Mouse (Mus musculus) heart, embryonic 12.5 days (tissue): ENCODE data around the gene Kbtbd13. TPM values are rescaled to one million over a fixed set of nuclear protein-coding genes. Genes with fewer than 3 reads are reported as not detected.
A peak's percentile ranks its signal among the peaks of the same experiment; 100 is the strongest.

Source experiments
- ATAC-seq: fragments of 200-750 bp; cut with Nextera tagmentation; 2 replicates; pipeline ENCODE4 v1.8.0; 2017; ENCODE audit warnings: moderate TSS enrichment, moderate library complexity; ENCODE audit not compliant: insufficient number of reproducible peaks, low FRiP score
- H3K27ac ChIP-seq: fragments of 300-500 bp; sonication (generic); 2 replicates; pipeline ENCODE4 v1.5.1; 2016; ENCODE audit warnings: mild to moderate bottlenecking, moderate library complexity; ENCODE audit not compliant: poor library complexity, severe bottlenecking
- H3K27me3 ChIP-seq: fragments of 300-500 bp; sonication (generic); replicated peaks from 2 replicates; pipeline ENCODE4 v1.6.1; 2016; ENCODE audit warnings: mild to moderate bottlenecking, moderate library complexity
- H3K36me3 ChIP-seq: fragments of 300-500 bp; sonication (generic); 2 replicates; pipeline ENCODE4 v1.6.1; 2016; ENCODE audit warnings: mild to moderate bottlenecking, moderate library complexity
- H3K4me1 ChIP-seq: fragments of 300-500 bp; sonication (generic); replicated peaks from 2 replicates; pipeline ENCODE4 v1.6.1; 2016; ENCODE audit warnings: mild to moderate bottlenecking
- H3K4me2 ChIP-seq: fragments of 300-500 bp; sonication (generic); 2 replicates; pipeline ENCODE4 v1.6.1; 2016; ENCODE audit warnings: mild to moderate bottlenecking, moderate library complexity
- H3K4me3 ChIP-seq: fragments of 300-500 bp; sonication (generic); 2 replicates; pipeline ENCODE4 v1.5.1; 2016; ENCODE audit warnings: mild to moderate bottlenecking
- H3K9ac ChIP-seq: fragments of 300-500 bp; sonication (generic); 2 replicates; pipeline ENCODE4 v1.6.1; 2016; ENCODE audit warnings: mild to moderate bottlenecking, moderate library complexity
- H3K9me3 ChIP-seq: fragments of 300-500 bp; sonication (generic); replicated peaks from 2 replicates; pipeline ENCODE4 v1.6.1; 2016; ENCODE audit warnings: mild to moderate bottlenecking, moderate library complexity
- WGBS: fragments of 180-500 bp; shearing (Covaris S2); methylation state at CpG from one replicate; pipeline ENCODE4 v1.1.7; 2016; 5-methylcytosine and 5-hydroxymethylcytosine counted together
- polyA plus RNA-seq: library from polyadenylated mRNA; unstranded; fragments of >200 nt; fragmentation: Nextera tagmentation; extraction: Ambion mirVana; gene quantifications from 2 replicates; pipeline ENCODE4 v1.2.1, GENCODE M21; 2016

Kbtbd13 gene
- polyA plus RNA-seq, result 2.0 and 2.8 TPM in 2 replicates

- H3K4me3 ChIP-seq, result peak within 1 kb of the TSS; percentile 58
- H3K27ac ChIP-seq, result no peak within 1 kb of the TSS
- H3K9ac ChIP-seq, result peak within 1 kb of the TSS; percentile 58
- H3K9me3 ChIP-seq, result no peaks in the 10 kb centered on the region
- no peak for ATAC-seq
- H3K4me1 ChIP-seq, result peaks cover 15% of the 10 kb centered on the region
- no peaks in the 10 kb centered on the region for H3K36me3 ChIP-seq
- peak within 1 kb of the TSS; percentile 76 for H3K4me2 ChIP-seq
- H3K27me3 ChIP-seq, result peaks cover 45% of the 10 kb centered on the region
- WGBS, result 24% methylated on average over 8 of the region's 8 CpGs
These were observed at the start of gene Kbtbd13 for GRCm38 (mm10) chr9:65391613-65391964. Gene Kbtbd13 (minus strand): TSS chr9:65391652.

- WGBS, result under 1% methylated on average over 54 of the region's 54 CpGs
These were observed 44.3 kb upstream of the Kbtbd13 start, which contains the start of gene Mtfmt for GRCm38 (mm10) chr9:65435671-65436301. Gene Mtfmt (plus strand): TSS chr9:65435782.

GRCm38 (mm10) chr9:65435211-65435610, 43.8 kb upstream of the Kbtbd13 start:
- Histone ChIP-seq H3K4me1 (peaks cover 4% of the 10 kb centered on the region; the same call in 1 of the 2 replicates), H3K27me3 (no peaks in the 10 kb centered on the region), H3K4me3 (no peak overlapping the region), H3K27ac (no peak overlapping the region), H3K36me3 (peaks cover 11% of the 10 kb centered on the region), H3K9ac (no peak overlapping the region), H3K9me3 (no peaks in the 10 kb centered on the region; the same call in 1 of the 2 replicates), H3K4me2 (no peak overlapping the region)
- 72% methylated on average over 4 of the region's 4 CpGs for WGBS
- ATAC-seq, result no peak

More at GRCm38 (mm10) chr9:65435671-65436301, 44.3 kb upstream of the Kbtbd13 start, which contains the start of gene Mtfmt:
- Histone ChIP-seq H3K27ac (no peak within 1 kb of the TSS), H3K4me2 (peak within 1 kb of the TSS; percentile 73), H3K4me3 (peak within 1 kb of the TSS; percentile 85), H3K27me3 (no peaks in the 10 kb centered on the region), H3K36me3 (peaks cover 17% of the 10 kb centered on the region), H3K9me3 (no peaks in the 10 kb centered on the region; the same call in 1 of the 2 replicates), H3K9ac (peak within 1 kb of the TSS; percentile 82), H3K4me1 (peaks cover 4% of the 10 kb centered on the region; the same call in 1 of the 2 replicates)
- ATAC-seq, result peak; percentile 91

- H3K4me3 ChIP-seq, result no peak overlapping the region
- H3K36me3 ChIP-seq, result peaks cover 8% of the 10 kb centered on the region
- ATAC-seq, result no peak
- H3K9me3 ChIP-seq, result no peaks in the 10 kb centered on the region; the same call in 1 of the 2 replicates
- peaks cover 4% of the 10 kb centered on the region; the same call in 1 of the 2 replicates for H3K4me1 ChIP-seq
- H3K27me3 ChIP-seq, result no peaks in the 10 kb centered on the region
- whole genome bisulfite sequencing, result 55% methylated on average over 5 of the region's 5 CpGs
- no peak overlapping the region for H3K4me2 ChIP-seq
- H3K9ac ChIP-seq, result no peak overlapping the region
- no peak overlapping the region for H3K27ac ChIP-seq
These were observed 42.7 kb upstream of the Kbtbd13 start for GRCm38 (mm10) chr9:65434140-65434539.

- H3K36me3 ChIP-seq, result no peaks in the 10 kb centered on the region
- H3K4me1 ChIP-seq, result peaks cover 4% of the 10 kb centered on the region; the same call in 1 of the 2 replicates
- no peaks in the 10 kb centered on the region for H3K27me3 ChIP-seq
- H3K9ac ChIP-seq, result no peak overlapping the region
- no peak for ATAC-seq
- no peak overlapping the region for H3K4me3 ChIP-seq
- WGBS, result 4% methylated on average over 3 of the region's 3 CpGs
- H3K9me3 ChIP-seq, result no peaks in the 10 kb centered on the region; the same call in 1 of the 2 replicates
- H3K27ac ChIP-seq, result no peak overlapping the region
- H3K4me2 ChIP-seq, result no peak overlapping the region
These were observed 40.8 kb upstream of the Kbtbd13 start for GRCm38 (mm10) chr9:65432236-65432635.

DNA sequence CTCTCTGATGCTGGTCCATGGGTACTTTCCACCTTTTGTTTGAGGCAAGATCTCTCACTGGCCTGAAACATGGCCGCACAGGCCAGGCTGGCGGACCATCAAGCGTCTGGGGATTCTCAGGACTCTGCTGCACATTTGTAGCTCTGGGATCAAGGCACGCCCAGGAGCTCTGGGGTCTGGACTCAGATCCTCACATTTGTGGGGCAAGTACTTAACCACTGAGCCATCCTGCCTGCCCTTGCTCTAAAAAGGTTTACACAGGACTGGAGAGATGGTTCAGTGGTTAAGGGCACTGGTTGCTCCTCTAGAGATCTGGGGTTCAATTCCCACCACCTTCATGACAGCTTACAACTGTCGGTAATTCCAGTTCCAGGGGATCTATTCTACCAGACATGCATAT, 39.5 kb upstream of the Kbtbd13 start:
- no peak overlapping the region for H3K4me3 ChIP-seq
- H3K27ac ChIP-seq, result no peak overlapping the region
- H3K9ac ChIP-seq, result no peak overlapping the region
- no peaks in the 10 kb centered on the region for H3K4me1 ChIP-seq
- no peak overlapping the region for H3K4me2 ChIP-seq
- ATAC-seq, result no peak
- no peaks in the 10 kb centered on the region for H3K27me3 ChIP-seq
- H3K36me3 ChIP-seq, result no peaks in the 10 kb centered on the region
- 85% methylated on average over 5 of the region's 5 CpGs for WGBS
- H3K9me3 ChIP-seq, result no peaks in the 10 kb centered on the region; the same call in 1 of the 2 replicates

GRCm38 (mm10) chr9:65430401-65430800, 38.9 kb upstream of the Kbtbd13 start:
- Histone ChIP-seq H3K9me3 (no peaks in the 10 kb centered on the region; the same call in 1 of the 2 replicates), H3K4me1 (no peaks in the 10 kb centered on the region), H3K9ac (no peak overlapping the region), H3K27ac (no peak overlapping the region), H3K36me3 (no peaks in the 10 kb centered on the region), H3K4me3 (no peak overlapping the region), H3K27me3 (no peaks in the 10 kb centered on the region), H3K4me2 (no peak overlapping the region)
- no peak for ATAC-seq

DNA sequence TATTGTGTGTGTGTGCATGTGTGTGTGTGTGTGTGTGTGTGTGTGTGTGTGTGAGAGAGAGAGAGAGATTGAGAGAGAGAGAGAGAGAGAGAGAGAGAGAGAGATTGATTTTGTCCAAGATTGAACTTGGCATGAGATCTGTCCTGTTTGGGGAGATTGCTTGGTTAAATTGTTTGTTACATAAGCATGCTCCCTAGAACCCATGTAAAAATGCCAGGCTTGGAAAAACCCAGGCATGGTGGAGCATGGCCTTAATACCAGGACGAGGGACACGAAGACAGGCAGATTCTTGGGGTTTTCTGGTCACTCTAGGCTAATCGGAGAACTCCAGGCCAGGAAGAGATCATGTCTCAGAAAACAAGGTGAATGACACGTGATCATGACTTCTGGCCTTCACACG, 36.6 kb upstream of the Kbtbd13 start:
- Histone ChIP-seq H3K9me3 (no peaks in the 10 kb centered on the region), H3K4me2 (no peak overlapping the region), H3K27ac (no peak overlapping the region), H3K9ac (no peak overlapping the region), H3K4me1 (no peaks in the 10 kb centered on the region), H3K36me3 (no peaks in the 10 kb centered on the region), H3K4me3 (no peak overlapping the region), H3K27me3 (no peaks in the 10 kb centered on the region)
- 81% methylated on average over 5 of the region's 5 CpGs for WGBS
- no peak for ATAC-seq

DNA sequence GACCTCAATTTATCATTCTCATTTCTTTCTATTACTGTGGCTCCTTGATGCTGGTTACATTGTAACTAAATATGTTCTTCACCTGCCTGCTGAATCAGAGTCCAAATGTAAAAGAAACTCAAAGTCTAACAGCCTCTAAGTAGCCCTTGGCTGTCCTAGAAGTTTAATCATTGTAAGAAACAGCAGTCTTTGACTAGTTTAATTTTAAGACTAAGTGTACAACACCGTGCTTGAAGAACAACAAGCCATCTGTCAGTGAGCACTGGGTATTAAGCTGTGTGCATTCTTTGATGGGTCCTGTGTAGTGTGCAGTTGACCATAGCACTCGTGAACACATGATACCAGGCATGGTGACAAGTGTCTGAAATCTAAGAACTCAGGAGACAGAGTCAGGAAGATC, 36.1 kb upstream of the Kbtbd13 start:
- no peaks in the 10 kb centered on the region for H3K27me3 ChIP-seq
- H3K4me2 ChIP-seq, result no peak overlapping the region
- no peak for ATAC-seq
- H3K4me1 ChIP-seq, result no peaks in the 10 kb centered on the region
- H3K36me3 ChIP-seq, result no peaks in the 10 kb centered on the region
- no peak overlapping the region for H3K27ac ChIP-seq
- 64% methylated on average over 2 of the region's 2 CpGs for WGBS
- H3K9me3 ChIP-seq, result no peaks in the 10 kb centered on the region
- H3K9ac ChIP-seq, result no peak overlapping the region
- no peak overlapping the region for H3K4me3 ChIP-seq

DNA sequence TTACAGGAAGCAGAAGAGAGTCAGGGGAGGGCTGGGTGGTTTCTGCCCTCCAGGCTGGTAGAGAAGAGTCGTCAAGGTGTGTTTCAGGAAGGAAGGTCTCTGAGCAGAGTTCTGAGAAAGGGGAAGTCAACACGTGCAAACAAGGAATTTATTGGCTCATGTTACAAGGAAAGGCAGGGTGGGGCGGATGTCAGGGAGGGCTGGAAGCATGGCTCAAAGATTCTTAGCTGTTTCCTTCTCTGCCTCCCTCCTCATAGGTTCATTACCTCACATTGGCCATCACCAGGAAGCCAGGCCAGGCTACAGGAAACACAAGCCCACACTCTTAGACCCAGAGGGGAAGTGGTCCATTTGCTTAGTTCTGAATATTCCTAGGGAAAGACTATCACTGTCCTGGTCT, 32.9 kb upstream of the Kbtbd13 start:
- H3K4me2 ChIP-seq, result no peak overlapping the region
- no peak overlapping the region for H3K4me3 ChIP-seq
- no peak overlapping the region for H3K9ac ChIP-seq
- H3K4me1 ChIP-seq, result no peaks in the 10 kb centered on the region
- no peaks in the 10 kb centered on the region for H3K9me3 ChIP-seq
- H3K36me3 ChIP-seq, result no peaks in the 10 kb centered on the region
- no peak for ATAC-seq
- H3K27me3 ChIP-seq, result no peaks in the 10 kb centered on the region
- 30% methylated on average over 3 of the region's 3 CpGs for WGBS
- no peak overlapping the region for H3K27ac ChIP-seq

DNA sequence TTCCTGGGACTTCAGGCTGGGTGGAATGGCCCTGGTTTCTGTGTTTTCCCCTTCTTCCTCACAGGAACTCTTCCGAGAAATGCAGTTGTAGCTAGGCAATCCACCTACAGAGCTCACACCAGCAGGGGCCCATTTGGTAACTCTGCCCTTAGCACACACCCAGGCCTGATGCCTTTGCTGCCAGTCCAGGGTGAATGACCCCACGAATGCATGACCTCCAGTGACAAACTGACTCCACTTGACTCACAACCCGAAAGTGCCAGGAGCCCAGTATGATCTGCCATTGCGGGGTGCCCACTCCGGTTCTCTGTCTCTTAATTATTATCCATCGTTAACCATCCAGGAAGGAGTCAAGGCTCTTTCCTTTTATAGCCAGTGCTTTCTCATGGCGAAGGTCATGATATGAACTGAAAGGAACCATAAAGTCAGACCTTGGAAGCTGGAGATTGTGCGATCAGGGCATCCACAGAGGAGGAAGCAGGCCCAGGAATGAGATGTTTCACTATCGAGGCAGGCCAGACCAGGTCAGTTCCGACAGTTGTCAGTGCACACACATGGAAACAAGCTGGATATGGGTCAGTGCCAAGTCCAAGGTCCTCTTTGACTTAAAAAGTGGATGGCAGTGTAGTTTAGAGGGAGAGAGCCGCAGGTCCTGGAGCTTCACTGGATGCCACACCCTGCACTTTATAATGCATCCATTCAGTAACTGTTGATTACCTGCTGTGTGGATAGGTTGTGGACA, 31.5 kb upstream of the Kbtbd13 start, which contains the start of gene Slc51b:
Gene Slc51b (minus strand): TSS at position 196 of the 742 bp plus-strand sequence.
- H3K4me1 ChIP-seq, result no peaks in the 10 kb centered on the region
- no peak for ATAC-seq
- no peaks in the 10 kb centered on the region for H3K27me3 ChIP-seq
- no peak within 1 kb of the TSS for H3K9ac ChIP-seq
- H3K9me3 ChIP-seq, result no peaks in the 10 kb centered on the region
- no peak within 1 kb of the TSS for H3K4me3 ChIP-seq
- H3K4me2 ChIP-seq, result no peak within 1 kb of the TSS
- no peak within 1 kb of the TSS for H3K27ac ChIP-seq
- WGBS, result 76% methylated on average over 11 of the region's 11 CpGs
- H3K36me3 ChIP-seq, result no peaks in the 10 kb centered on the region
